Mouse (Mus musculus) gastrocnemius, postnatal 36 days (tissue): ENCODE measurements around the gene Slc15a1. TPM values are rescaled to one million over a fixed set of nuclear protein-coding genes. Genes with fewer than 3 reads are reported as not detected.
A peak's percentile ranks its signal among the peaks of the same experiment; 100 is the strongest.

ENCODE experiments used
- DNase-seq, 2 experiments: peaks; one replicate each; pipeline ENCODE4 v3.0.0; 2022
- intact Hi-C: fragments of 180-260 bp; cut with DNase I; formaldehyde crosslinking; loops from one replicate; pipeline ENCODE4 v1.15.1; 2025
- total RNA-seq, 2 experiments: library from RNA; stranded (reverse); gene quantifications; 2 replicates each; pipeline ENCODE4 v1.2.3; 2021

Slc15a1 gene
- total RNA-seq, 2 experiments from 2014 or later: not detected

GRCm38 (mm10) chr14:121455527-121455926 is 49.5 kb downstream of the Slc15a1 start:
- DNase-seq: peak; percentile 19 to 47
- intact Hi-C loops: no loop called here

GRCm38 (mm10) chr14:121453130-121453529 is 51.9 kb downstream of the Slc15a1 start:
- no peak for DNase-seq
- intact Hi-C loops: loop anchor here (5.0 kb wide), 2 partner anchors 116 to 621 kb away; no protein-coding TSS in a partner anchor

- intact Hi-C loops: loop anchor here (5.0 kb wide), 2 partner anchors 115 to 620 kb away; no protein-coding TSS in a partner anchor
- DNase-seq: no peak
Observed at GRCm38 (mm10) chr14:121452227-121452626, 52.8 kb downstream of the Slc15a1 start.

- DNase-seq: no peak
- intact Hi-C loops: loop anchor here (2.0 to 5.0 kb wide), 3 partner anchors 114 to 619 kb away; no protein-coding TSS in a partner anchor
Observed at GRCm38 (mm10) chr14:121451424-121452029, 53.5 kb downstream of the Slc15a1 start.

DNA sequence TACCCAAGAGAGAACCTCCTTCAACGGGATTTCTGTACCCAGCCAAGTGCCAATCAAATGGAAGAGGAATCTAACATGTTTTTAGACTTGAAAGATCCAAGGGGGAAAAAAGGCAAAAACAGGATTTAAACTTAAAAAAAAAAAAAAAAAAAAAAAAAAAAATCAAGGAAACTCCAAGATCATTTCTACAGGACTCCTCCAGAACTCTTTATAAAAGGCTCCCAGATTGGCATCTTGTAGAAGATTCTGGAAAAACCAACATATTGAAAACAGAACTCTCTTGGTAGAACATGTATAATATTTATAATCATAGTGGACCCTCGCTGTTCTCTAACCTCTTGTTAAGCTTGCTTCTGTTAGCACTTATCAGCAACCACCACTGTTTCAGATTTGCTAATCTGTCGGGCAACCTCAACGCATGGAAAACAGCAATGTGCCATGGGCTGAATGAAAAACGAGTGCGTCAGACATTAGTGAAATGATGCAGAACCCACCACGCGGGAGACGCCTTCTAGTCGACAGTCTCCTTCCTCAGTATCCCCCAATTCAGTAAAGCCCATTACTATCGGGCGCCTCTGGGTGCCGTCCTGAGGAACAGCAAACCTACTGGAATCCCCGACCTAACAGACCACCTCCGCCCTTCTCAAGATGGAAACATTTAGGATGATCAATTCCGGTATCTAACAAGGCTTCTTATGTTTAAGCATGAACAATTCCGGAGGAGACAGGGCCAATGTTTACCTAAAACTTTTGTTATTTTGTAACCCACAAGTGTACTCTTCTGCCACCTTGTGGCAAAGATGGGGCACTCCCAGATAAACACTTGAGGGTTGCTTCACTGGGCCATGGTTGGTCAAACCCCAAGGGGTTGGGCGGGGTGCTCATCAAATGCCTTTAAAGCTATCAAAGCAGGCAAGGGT is 54.3 kb downstream of the Slc15a1 start:
- intact Hi-C loops: loop anchor here (2.0 to 5.0 kb wide), 3 partner anchors 113 to 618 kb away; no protein-coding TSS in a partner anchor
- peak; percentile 43 to 51 for DNase-seq

DNA sequence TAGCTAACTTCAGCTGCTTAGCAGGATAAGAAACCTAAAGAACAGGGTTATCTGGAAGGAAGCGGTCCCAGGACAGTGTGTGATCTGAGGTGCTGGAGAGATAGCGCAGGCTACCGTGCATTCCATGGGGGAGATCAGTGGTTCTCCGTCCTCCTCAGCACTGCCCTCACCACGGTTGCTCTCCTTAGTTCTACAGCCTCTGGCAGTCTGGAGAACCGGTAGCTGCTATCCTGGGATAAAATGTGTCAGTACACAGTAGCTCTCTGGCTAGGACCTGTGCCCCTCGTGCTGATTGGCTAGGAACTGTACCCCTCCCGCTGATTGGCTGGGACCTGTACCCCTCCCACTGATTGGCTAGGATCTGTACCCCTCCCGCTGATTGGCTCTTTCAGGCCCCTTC is 58.1 kb downstream of the Slc15a1 start:
- intact Hi-C loops: no loop called here
- DNase-seq: no peak

DNA sequence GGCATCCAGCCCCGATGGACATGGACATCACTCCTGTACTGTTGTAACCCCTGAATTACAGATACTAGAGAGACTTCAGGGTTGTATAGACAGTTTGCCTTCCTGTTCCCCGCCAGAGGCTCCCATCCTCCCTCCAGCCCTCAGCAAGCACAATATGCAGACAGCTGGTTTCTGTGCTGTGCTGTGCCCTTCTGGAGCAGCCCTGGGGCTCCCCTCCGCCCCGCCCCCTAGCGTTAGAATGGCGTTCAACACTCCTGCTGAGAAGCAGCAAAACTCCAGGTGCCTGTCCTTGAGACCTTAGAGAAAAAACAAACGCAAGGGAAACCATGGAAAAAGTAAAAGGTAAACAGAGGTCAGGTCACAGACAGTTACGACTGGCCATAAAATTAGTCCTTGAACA is 59.9 kb downstream of the Slc15a1 start:
- intact Hi-C loops: loop anchor here (2.0 kb wide), 1 partner anchor 164 kb away; no protein-coding TSS in a partner anchor
- peak; percentile 36 to 64 for DNase-seq

GRCm38 (mm10) chr14:121440807-121441206 is 64.2 kb downstream of the Slc15a1 start:
- intact Hi-C loops: no loop called here
- no peak for DNase-seq

DNA sequence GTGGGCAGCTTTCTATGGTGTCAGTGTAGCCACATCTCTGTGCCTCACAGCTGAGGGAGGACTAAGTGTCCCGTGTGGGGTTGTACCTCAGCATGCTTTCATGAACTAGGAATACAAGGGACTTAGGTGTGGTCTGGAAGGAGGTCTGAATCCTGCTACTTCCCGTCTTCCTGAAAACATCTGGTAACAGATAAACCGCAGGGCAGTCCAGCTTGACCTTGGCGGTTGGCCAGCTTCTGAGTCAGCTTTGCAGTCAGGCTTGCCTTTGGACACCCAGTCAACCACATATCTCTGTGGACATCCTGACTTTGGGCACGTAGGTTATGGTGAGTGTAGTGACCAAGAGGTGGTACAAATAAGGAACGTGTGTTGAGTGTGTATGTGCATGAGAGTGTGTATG is 68.0 kb downstream of the Slc15a1 start:
- intact Hi-C loops: no loop called here
- DNase-seq: peak; percentile 59 to 63

- no peak for DNase-seq
- intact Hi-C loops: no loop called here
Observed at GRCm38 (mm10) chr14:121436455-121436854, 68.6 kb downstream of the Slc15a1 start.

- intact Hi-C loops: no loop called here
- no peak for DNase-seq
Observed at GRCm38 (mm10) chr14:121435794-121436193, 69.3 kb downstream of the Slc15a1 start.

DNA sequence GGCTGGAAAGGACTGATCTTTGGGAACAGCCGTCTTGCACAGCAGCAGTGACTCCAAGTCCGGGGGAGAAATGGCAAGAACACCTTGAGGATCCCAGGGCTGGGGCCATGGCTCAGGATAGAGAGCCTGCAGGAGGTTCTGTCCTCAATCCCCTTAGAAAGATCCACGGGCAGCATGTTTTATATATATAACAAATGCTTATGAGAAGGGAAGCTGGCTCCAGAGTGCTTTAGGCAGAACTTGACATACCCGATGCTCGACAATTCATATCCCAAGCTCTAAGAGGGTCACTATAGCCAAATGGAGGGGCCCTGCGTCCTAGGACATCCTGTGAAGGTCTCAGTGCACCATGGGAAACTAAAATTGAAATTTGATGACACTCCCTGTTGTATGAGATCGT is 73.8 kb downstream of the Slc15a1 start:
- intact Hi-C loops: no loop called here
- no peak for DNase-seq

GRCm38 (mm10) chr14:121429854-121430535 is 75.1 kb downstream of the Slc15a1 start:
- intact Hi-C loops: no loop called here
- no peak for DNase-seq

- intact Hi-C loops: no loop called here
Observed at GRCm38 (mm10) chr14:121428148-121428547, 76.9 kb downstream of the Slc15a1 start.

GRCm38 (mm10) chr14:121426743-121427142 is 78.3 kb downstream of the Slc15a1 start:
- no peak for DNase-seq
- intact Hi-C loops: no loop called here

More at GRCm38 (mm10) chr14:121428148-121428547, 76.9 kb downstream of the Slc15a1 start:
- no peak for DNase-seq

GRCm38 (mm10) chr14:121425004-121425793 is 79.9 kb downstream of the Slc15a1 start:
- intact Hi-C loops: no loop called here

DNA sequence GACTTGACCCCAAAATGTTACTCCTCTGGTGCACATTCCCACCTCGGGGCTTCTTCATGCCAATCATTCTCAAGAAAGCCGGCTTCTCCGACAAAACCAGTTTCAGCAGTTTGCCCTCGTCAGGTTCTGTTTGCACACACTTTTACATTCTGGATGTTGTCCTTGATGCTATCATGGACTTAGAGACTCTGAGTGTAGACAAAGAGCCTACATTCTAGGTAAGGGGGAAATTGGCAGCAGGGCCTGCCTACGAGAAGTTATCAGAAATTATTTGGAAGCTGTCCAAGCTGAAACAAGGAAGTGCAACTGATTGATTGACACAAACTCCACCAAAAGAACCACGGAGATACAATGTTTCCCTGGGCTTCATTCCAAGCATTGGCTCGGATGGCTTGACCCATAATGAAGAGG is 81.7 kb downstream of the Slc15a1 start:
- no peak for DNase-seq
- intact Hi-C loops: no loop called here

More at GRCm38 (mm10) chr14:121425004-121425793, 79.9 kb downstream of the Slc15a1 start:
- DNase-seq: no peak

DNA sequence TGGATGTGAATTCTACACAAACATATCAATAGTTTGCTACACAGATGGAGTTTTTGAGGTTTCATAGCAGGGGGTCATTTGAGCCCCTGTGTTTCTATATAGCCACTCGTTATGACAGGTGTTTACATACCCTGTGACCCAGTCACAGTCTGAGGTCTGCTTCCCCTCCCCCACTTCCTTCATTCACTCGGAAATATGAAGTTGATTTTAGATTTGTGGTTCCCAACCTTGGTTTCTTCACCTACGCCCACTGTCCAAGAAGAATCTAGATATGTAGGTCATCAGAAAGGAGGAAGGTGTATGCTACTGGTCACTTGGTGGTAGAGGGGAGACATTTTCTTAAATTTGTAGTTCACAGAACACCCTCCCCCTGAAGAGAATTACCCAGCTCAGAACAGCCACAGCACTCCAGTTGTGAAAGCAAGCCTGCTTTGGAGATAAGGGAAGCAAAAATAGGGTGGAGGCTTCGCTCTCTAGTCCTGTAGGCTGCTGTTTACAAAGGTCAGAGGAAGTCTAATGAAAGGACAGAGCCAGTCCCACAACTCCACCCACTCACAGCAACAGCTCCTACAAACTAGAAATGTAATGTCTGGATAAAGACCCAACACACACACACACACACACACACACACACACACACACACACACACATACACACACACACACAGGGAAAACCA is 82.2 kb downstream of the Slc15a1 start:
- intact Hi-C loops: no loop called here
- DNase-seq: no peak

- intact Hi-C loops: no loop called here
- no peak for DNase-seq
Observed at GRCm38 (mm10) chr14:121422000-121422399, 83.1 kb downstream of the Slc15a1 start.
